23 mouse cellular contexts compared by ENCODE assay signal in genomic region chr4:53772004-53772403, GRCm38 (mm10). TPM values are rescaled to one million over a fixed set of nuclear protein-coding genes. Genes with fewer than 3 reads are reported as not detected.
DNase-seq lines count a peak whose midpoint lies in the region; ATAC-seq lines count a peak whose summit lies in the region.
"Had no signal": no experiment of that assay in that cellular context is flagged by ENCODE, and none has a peak within 500 bp of the region (broad histone marks: within the 10 kb centered on the region; RNA-seq: fewer than 3 reads in every experiment).

No protein-coding gene starts in this region.

- whole genome bisulfite sequencing in midbrain, embryonic 11.5 days = 46% methylated on average over 5 of the region's 5 CpGs
- WGBS in midbrain, embryonic 16.5 days = 63% methylated on average over 5 of the region's 5 CpGs
- WGBS in midbrain, embryonic 14.5 days = 61% methylated on average over 5 of the region's 5 CpGs

- H3K36me3 ChIP-seq in midbrain, embryonic 11.5 days (ENCODE audit: control insufficient read depth, insufficient read depth, low read length) = no peaks in the 10 kb centered on the region
- no peaks in the 10 kb centered on the region for H3K36me3 ChIP-seq in midbrain, embryonic 16.5 days (ENCODE audit: control insufficient read depth, insufficient read depth, low read length)
- H3K36me3 ChIP-seq in midbrain, embryonic 14.5 days (ENCODE audit: control insufficient read depth, insufficient read depth, low read length) = no peaks in the 10 kb centered on the region

- ATAC-seq in midbrain, embryonic 11.5 days (ENCODE audit: low FRiP score) = no peak
- ATAC-seq in midbrain, embryonic 16.5 days = no peak; the same call in 1 of the 2 replicates
- no peak for ATAC-seq in midbrain, embryonic 14.5 days (ENCODE audit: low FRiP score, low TSS enrichment)
- ATAC-seq: CD4-positive, CD25-positive, alpha-beta regulatory T cell, adult 4 months; forebrain, embryonic 13.5 days; hindbrain, postnatal 0 days had no signal

- no peak overlapping the region for H3K9ac ChIP-seq in midbrain, embryonic 11.5 days (ENCODE audit: low read length)
- no peak overlapping the region for H3K9ac ChIP-seq in midbrain, embryonic 16.5 days (ENCODE audit: low read depth, low read length)
- no peak overlapping the region for H3K9ac ChIP-seq in midbrain, embryonic 14.5 days (replicated peaks; ENCODE audit: low read length)
- H3K9ac ChIP-seq: forebrain, embryonic 13.5 days; hindbrain, embryonic 13.5 days had no signal

- H3K27me3 ChIP-seq in midbrain, embryonic 11.5 days (ENCODE audit: control insufficient read depth, insufficient read depth, low read length) = peaks cover 19% of the 10 kb centered on the region
- peaks cover 5% of the 10 kb centered on the region; the same call in 1 of the 2 replicates for H3K27me3 ChIP-seq in midbrain, embryonic 16.5 days (ENCODE audit: control insufficient read depth, insufficient read depth, low read depth, low read length)
- peaks cover 4% of the 10 kb centered on the region; the same call in 1 of the 2 replicates for H3K27me3 ChIP-seq in midbrain, embryonic 14.5 days (ENCODE audit: control insufficient read depth, insufficient read depth, low read length)

- H3K4me2 ChIP-seq in midbrain, embryonic 11.5 days = no peak overlapping the region
- H3K4me2 ChIP-seq in midbrain, embryonic 16.5 days (ENCODE audit: low read length) = no peak overlapping the region
- no peak overlapping the region for H3K4me2 ChIP-seq in midbrain, embryonic 14.5 days (ENCODE audit: low read length)
- H3K4me2 ChIP-seq: forebrain, embryonic 13.5 days; heart, embryonic 13.5 days; hindbrain, embryonic 13.5 days had no signal

- intact Hi-C loops in heart, postnatal 25 days (cut with DNase I) = no loop called here

- H3K4me3 ChIP-seq in midbrain, embryonic 11.5 days (ENCODE audit: low read depth, low read length) = no peak overlapping the region
- no peak overlapping the region for H3K4me3 ChIP-seq in midbrain, embryonic 16.5 days (ENCODE audit: low read depth, low read length)
- H3K4me3 ChIP-seq in midbrain, embryonic 14.5 days (replicated peaks; ENCODE audit: low read depth, low read length) = no peak overlapping the region
- H3K4me3 ChIP-seq: embryonic facial prominence, embryonic 10.5 days; forebrain, embryonic 13.5 days; gastrocnemius, adult 2 months; heart, embryonic 13.5 days; hindbrain, embryonic 13.5 days had no signal

- peak overlapping the region; percentile 30; the same call in 1 of the 2 replicates for H3K27ac ChIP-seq in midbrain, embryonic 11.5 days (ENCODE audit: low read depth, low read length)
- no peak overlapping the region for H3K27ac ChIP-seq in midbrain, embryonic 16.5 days (ENCODE audit: low read length)
- H3K27ac ChIP-seq in midbrain, embryonic 14.5 days (replicated peaks; ENCODE audit: low read depth, low read length) = peak overlapping the region; percentile 49
- H3K27ac ChIP-seq: embryonic facial prominence, embryonic 10.5 days; forebrain, embryonic 13.5 days; gastrocnemius, adult 2 months; heart, embryonic 13.5 days; hindbrain, embryonic 13.5 days; hindbrain, postnatal 0 days had no signal

- H3K9me3 ChIP-seq in midbrain, embryonic 11.5 days (ENCODE audit: control insufficient read depth, low read length) = no peaks in the 10 kb centered on the region
- no peaks in the 10 kb centered on the region for H3K9me3 ChIP-seq in midbrain, embryonic 16.5 days (replicated peaks; ENCODE audit: control insufficient read depth, low read length, poor library complexity, severe bottlenecking)
- no peaks in the 10 kb centered on the region for H3K9me3 ChIP-seq in midbrain, embryonic 14.5 days (ENCODE audit: control insufficient read depth, low read length)
- H3K9me3 ChIP-seq: embryonic facial prominence, embryonic 10.5 days; forebrain, embryonic 13.5 days; G1E; heart, embryonic 13.5 days; hindbrain, embryonic 13.5 days had no signal

- peaks cover 25% of the 10 kb centered on the region for H3K4me1 ChIP-seq in midbrain, embryonic 11.5 days (ENCODE audit: control insufficient read depth, insufficient read depth, low read length)
- H3K4me1 ChIP-seq in midbrain, embryonic 16.5 days (ENCODE audit: control insufficient read depth, insufficient read depth, low read length) = peaks cover 13% of the 10 kb centered on the region
- H3K4me1 ChIP-seq in midbrain, embryonic 14.5 days (ENCODE audit: control insufficient read depth, insufficient read depth, low read length) = peaks cover 16% of the 10 kb centered on the region

- peak; percentile 80 for DNase-seq in heart, adult 11 months
- no peak for DNase-seq in heart, postnatal 25 days (ENCODE audit: low spot score)
- no peak for DNase-seq in midbrain, embryonic 11.5 days (ENCODE audit: low spot score, missing footprints)
- no peak for DNase-seq in midbrain, embryonic 14.5 days
- DNase-seq in thymus, postnatal 0 days (ENCODE audit: low spot score) = no peak
- no peak for DNase-seq in c-Kit-positive CD71-positive TER-119-positive erythroid progenitor cells, embryonic 14.5 days (ENCODE audit: low spot score)
- DNase-seq: adrenal gland, postnatal 10 days; B cell, adult 2 months; cerebellum, adult 18-20 months; cerebellum, postnatal 10 days; gastrocnemius, adult 2 months; gastrocnemius, postnatal 25 days; heart, postnatal 4 days had no signal

RNA-seq across cellular contexts. Expression of gene Tal2, which starts 7.5 kb away (rescaled TPM):
- total RNA-seq in heart, postnatal 25 days (2021) = under 1 TPM in 1 of 2 experiments, not detected in 1; 0.16 TPM
- 44.9 and 45.9 TPM in 2 replicates for polyA plus RNA-seq in midbrain, embryonic 11.5 days (2014; fragmentation: Nextera tagmentation; extraction: Ambion mirVana)
- polyA plus RNA-seq in midbrain, embryonic 16.5 days (2015; fragmentation: Nextera tagmentation; extraction: Ambion mirVana) = 2.0 and 2.3 TPM in 2 replicates
- polyA plus RNA-seq in midbrain, embryonic 14.5 days (2014; fragmentation: Nextera tagmentation; extraction: Ambion mirVana) = 10.5 and 19.4 TPM in 2 replicates
- 0.08 TPM in 1 of 2 replicates, not detected in the other for polyA plus RNA-seq in thymus, postnatal 0 days (2015; fragmentation: Nextera tagmentation; extraction: Ambion mirVana)
- total RNA-seq: granulocyte monocyte progenitor cell, adult 5-6 weeks had no signal
- polyA plus RNA-seq: CD4-positive, CD25-positive, alpha-beta regulatory T cell, adult 4 months; G1E; heart, embryonic 13.5 days; heart, postnatal 0 days had no signal

RNA-seq across cellular contexts. Expression of gene Tmem38b, which starts 53.8 kb away (rescaled TPM):
- total RNA-seq in heart, postnatal 25 days (2021) = 10 to 100 TPM; 18.2 to 19.3 TPM
- 13.0 and 13.5 TPM in 2 replicates for polyA plus RNA-seq in midbrain, embryonic 11.5 days (2014; fragmentation: Nextera tagmentation; extraction: Ambion mirVana)
- polyA plus RNA-seq in midbrain, embryonic 16.5 days (2015; fragmentation: Nextera tagmentation; extraction: Ambion mirVana) = 7.7 and 8.3 TPM in 2 replicates
- 9.4 and 11.9 TPM in 2 replicates for polyA plus RNA-seq in midbrain, embryonic 14.5 days (2014; fragmentation: Nextera tagmentation; extraction: Ambion mirVana)
- polyA plus RNA-seq in thymus, postnatal 0 days (2015; fragmentation: Nextera tagmentation; extraction: Ambion mirVana) = 6.9 TPM in 2 replicates

RNA-seq across cellular contexts. Expression of gene Fktn, which starts 58.2 kb away (rescaled TPM):
- total RNA-seq in heart, postnatal 25 days (2021) = 10 to 100 TPM; 15.7 to 17.4 TPM
- polyA plus RNA-seq in midbrain, embryonic 11.5 days (2014; fragmentation: Nextera tagmentation; extraction: Ambion mirVana) = 21.1 and 23.6 TPM in 2 replicates
- 25.9 and 27.0 TPM in 2 replicates for polyA plus RNA-seq in midbrain, embryonic 16.5 days (2015; fragmentation: Nextera tagmentation; extraction: Ambion mirVana)
- 20.1 and 22.9 TPM in 2 replicates for polyA plus RNA-seq in midbrain, embryonic 14.5 days (2014; fragmentation: Nextera tagmentation; extraction: Ambion mirVana)
- polyA plus RNA-seq in thymus, postnatal 0 days (2015; fragmentation: Nextera tagmentation; extraction: Ambion mirVana) = 4.3 and 4.4 TPM in 2 replicates
